Mouse (Mus musculus) cerebellum, postnatal 36 days (tissue): ENCODE data around the gene Espnl.

Experiments
- DNase-seq, 2 experiments: peaks; one replicate each; pipeline ENCODE4 v3.0.0; 2021 to 2022; ENCODE audit warnings: mixed read lengths in 2 of 2

The Espnl gene

GRCm38 (mm10) chr1:91390369-91390768, 68.5 kb downstream of the Espnl start:
- DNase-seq = no peak

- DNase-seq = peak in 1 of 2 experiments; percentile 16
Observed at GRCm38 (mm10) chr1:91397927-91398259, 76.0 kb downstream of the Espnl start.
